ENCODE assay signal across 10 mouse cellular contexts in the genomic region with DNA sequence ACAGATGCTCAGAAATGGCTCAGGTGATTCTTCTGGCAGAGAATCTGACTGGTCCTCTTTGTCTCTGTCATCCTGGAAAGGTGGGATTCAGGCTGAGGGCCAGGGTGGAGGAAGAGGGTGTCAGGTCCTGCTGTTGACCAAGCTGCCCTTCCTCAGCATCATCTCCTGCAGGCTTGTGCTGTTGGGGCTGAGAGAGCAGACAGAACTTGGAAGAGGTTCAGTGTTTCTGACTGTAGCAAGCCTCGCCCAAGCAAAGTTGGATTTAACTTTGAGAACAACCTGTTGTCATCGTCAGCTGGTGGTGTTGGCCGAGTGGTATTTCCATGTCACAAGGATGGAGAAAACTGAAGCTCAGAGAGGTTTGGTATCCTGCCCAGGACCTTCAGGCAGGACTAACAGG.
DNase-seq lines count a peak whose midpoint lies in the region; ATAC-seq and TF ChIP-seq lines count a peak whose summit lies in the region.
"Had no signal": no experiment of that assay in that cellular context is flagged by ENCODE, and none has a peak within 500 bp of the region (broad histone marks: within the 10 kb centered on the region; RNA-seq: fewer than 3 reads in every experiment).

No protein-coding gene starts in this region.

- peaks cover 7% of the 10 kb centered on the region; the same call in 1 of the 2 replicates for H3K4me1 ChIP-seq in forebrain, embryonic 15.5 days
- no peaks in the 10 kb centered on the region for H3K4me1 ChIP-seq in forebrain, embryonic 14.5 days (ENCODE audit: control insufficient read depth, insufficient read depth, low read length)
- peaks cover 62% of the 10 kb centered on the region for H3K4me1 ChIP-seq in lung, postnatal 0 days (ENCODE audit: insufficient read depth, low read depth, low read length)
- peaks cover 82% of the 10 kb centered on the region for H3K4me1 ChIP-seq in lung, adult 2 months (ENCODE audit: control insufficient read depth, insufficient read depth, low read length)
- peaks cover 28% of the 10 kb centered on the region for H3K4me1 ChIP-seq in hindbrain, embryonic 15.5 days (replicated peaks)
- peaks cover 35% of the 10 kb centered on the region for H3K4me1 ChIP-seq in neural tube, embryonic 15.5 days

- no peak for DNase-seq in forebrain, embryonic 14.5 days (ENCODE audit: low spot score)
- no peak for DNase-seq in lung, postnatal 0 days (ENCODE audit: low spot score)
- DNase-seq in lung, adult 2 months: no peak
- no peak for DNase-seq in embryo, embryonic 10 days (ENCODE audit: low spot score)
- no peak for DNase-seq in T-cell, adult 2 months (ENCODE audit: low spot score)
- DNase-seq: thymus, postnatal 14 days had no signal

- H3K4me2 ChIP-seq in forebrain, embryonic 15.5 days (replicated peaks): no peak overlapping the region
- H3K4me2 ChIP-seq in forebrain, embryonic 14.5 days (ENCODE audit: low read length): no peak overlapping the region
- peak overlapping the region; percentile 35 for H3K4me2 ChIP-seq in lung, postnatal 0 days (replicated peaks; ENCODE audit: low read depth, low read length)
- H3K4me2 ChIP-seq in hindbrain, embryonic 15.5 days: no peak overlapping the region
- no peak overlapping the region for H3K4me2 ChIP-seq in neural tube, embryonic 15.5 days

- no peaks in the 10 kb centered on the region for H3K36me3 ChIP-seq in forebrain, embryonic 15.5 days
- H3K36me3 ChIP-seq in forebrain, embryonic 14.5 days (ENCODE audit: control insufficient read depth, insufficient read depth, low read length): no peaks in the 10 kb centered on the region
- H3K36me3 ChIP-seq in lung, postnatal 0 days (ENCODE audit: insufficient read depth, low read length): no peaks in the 10 kb centered on the region
- no peaks in the 10 kb centered on the region for H3K36me3 ChIP-seq in hindbrain, embryonic 15.5 days
- H3K36me3 ChIP-seq in neural tube, embryonic 15.5 days: no peaks in the 10 kb centered on the region

- no peak for TF ChIP-seq CTCF in lung, postnatal 0 days (IDR thresholded peaks at IDR 0.05)
- no peak for TF ChIP-seq CTCF in lung, adult 2 months (IDR thresholded peaks at IDR 0.05; ENCODE audit: insufficient read depth, low read length)

- no peaks in the 10 kb centered on the region for H3K27me3 ChIP-seq in forebrain, embryonic 15.5 days
- H3K27me3 ChIP-seq in forebrain, embryonic 14.5 days (replicated peaks; ENCODE audit: control insufficient read depth, insufficient read depth, low read length): no peaks in the 10 kb centered on the region
- no peaks in the 10 kb centered on the region for H3K27me3 ChIP-seq in lung, postnatal 0 days (replicated peaks; ENCODE audit: insufficient read depth, low read length)
- H3K27me3 ChIP-seq in hindbrain, embryonic 15.5 days: no peaks in the 10 kb centered on the region
- no peaks in the 10 kb centered on the region for H3K27me3 ChIP-seq in neural tube, embryonic 15.5 days (replicated peaks)

- no peaks in the 10 kb centered on the region for H3K9me3 ChIP-seq in forebrain, embryonic 15.5 days
- no peaks in the 10 kb centered on the region for H3K9me3 ChIP-seq in forebrain, embryonic 14.5 days (replicated peaks; ENCODE audit: control insufficient read depth, low read length)
- H3K9me3 ChIP-seq in lung, postnatal 0 days (ENCODE audit: low read length): no peaks in the 10 kb centered on the region
- no peaks in the 10 kb centered on the region for H3K9me3 ChIP-seq in hindbrain, embryonic 15.5 days
- H3K9me3 ChIP-seq in neural tube, embryonic 15.5 days (replicated peaks): no peaks in the 10 kb centered on the region

- H3K9ac ChIP-seq in forebrain, embryonic 15.5 days (replicated peaks): no peak overlapping the region
- H3K9ac ChIP-seq in forebrain, embryonic 14.5 days (ENCODE audit: low read length): no peak overlapping the region
- H3K9ac ChIP-seq in lung, postnatal 0 days (replicated peaks; ENCODE audit: low read depth): no peak overlapping the region; the same call in 1 of the 2 replicates
- no peak overlapping the region for H3K9ac ChIP-seq in hindbrain, embryonic 15.5 days
- H3K9ac ChIP-seq in neural tube, embryonic 15.5 days (replicated peaks): no peak overlapping the region
- H3K9ac ChIP-seq: liver, embryonic 14.5 days had no signal

- 92% methylated on average over 3 of the region's 3 CpGs for WGBS in forebrain, embryonic 15.5 days
- WGBS in forebrain, embryonic 14.5 days: 93% methylated on average over 3 of the region's 3 CpGs
- 57% methylated on average over 3 of the region's 3 CpGs for WGBS in lung, postnatal 0 days
- WGBS in lung, adult 2 months: 21% methylated on average over 3 of the region's 3 CpGs
- WGBS in hindbrain, embryonic 15.5 days: 92% methylated on average over 3 of the region's 3 CpGs
- WGBS in neural tube, embryonic 15.5 days: 91% methylated on average over 3 of the region's 3 CpGs

- ATAC-seq in forebrain, embryonic 15.5 days (replicated peaks): no peak
- no peak for ATAC-seq in forebrain, embryonic 14.5 days
- ATAC-seq in lung, postnatal 0 days: no peak
- no peak for ATAC-seq in hindbrain, embryonic 15.5 days (ENCODE audit: low FRiP score, low read depth)
- ATAC-seq in neural tube, embryonic 15.5 days (ENCODE audit: low FRiP score): no peak

- no peak for TF ChIP-seq EP300 in lung, postnatal 0 days (IDR thresholded peaks at IDR 0.05)

- no peak overlapping the region for H3K4me3 ChIP-seq in forebrain, embryonic 15.5 days
- no peak overlapping the region for H3K4me3 ChIP-seq in forebrain, embryonic 14.5 days (ENCODE audit: low read depth, low read length)
- no peak overlapping the region for H3K4me3 ChIP-seq in lung, postnatal 0 days (ENCODE audit: low read depth, low read length)
- H3K4me3 ChIP-seq in lung, adult 2 months (replicated peaks; ENCODE audit: extremely low read depth, low read depth, low read length): no peak overlapping the region
- H3K4me3 ChIP-seq in hindbrain, embryonic 15.5 days: no peak overlapping the region
- no peak overlapping the region for H3K4me3 ChIP-seq in neural tube, embryonic 15.5 days (replicated peaks)

- no peak for TF ChIP-seq POLR2A in lung, adult 2 months (IDR thresholded peaks at IDR 0.05; ENCODE audit: borderline replicate concordance, extremely low read depth, low read depth, low read length)

- H3K27ac ChIP-seq in forebrain, embryonic 15.5 days (replicated peaks): peak overlapping the region; percentile 7; the same call in 1 of the 2 replicates
- H3K27ac ChIP-seq in forebrain, embryonic 14.5 days (ENCODE audit: low read depth, low read length): no peak overlapping the region
- peak overlapping the region; percentile 94 for H3K27ac ChIP-seq in lung, postnatal 0 days (ENCODE audit: low read length)
- H3K27ac ChIP-seq in hindbrain, embryonic 15.5 days (replicated peaks): peak overlapping the region; percentile 64
- peak overlapping the region; percentile 52 for H3K27ac ChIP-seq in neural tube, embryonic 15.5 days (replicated peaks)
- H3K27ac ChIP-seq: liver, embryonic 14.5 days had no signal
